In genomic region chr11:83789259-83789658, GRCm38 (mm10) we compare ENCODE assay signal across 9 mouse cellular contexts. TPM values are rescaled to one million over a fixed set of nuclear protein-coding genes. Genes with fewer than 3 reads are reported as not detected.
A peak's percentile ranks its signal among the peaks of the same experiment; 100 is the strongest.
DNase-seq lines count a peak whose midpoint lies in the region; ATAC-seq and TF ChIP-seq lines count a peak whose summit lies in the region.
"Had no signal": no experiment of that assay in that cellular context is flagged by ENCODE, and none has a peak within 500 bp of the region (broad histone marks: within the 10 kb centered on the region; RNA-seq: fewer than 3 reads in every experiment).

No protein-coding gene starts in this region.

- no peak for TF ChIP-seq POLR2A in kidney, adult 2 months (IDR thresholded peaks at IDR 0.05; ENCODE audit: low read depth, low read length)

- no peaks in the 10 kb centered on the region for H3K36me3 ChIP-seq in kidney, adult 2 months (ENCODE audit: control insufficient read depth, insufficient read depth, low read length)

- H3K27ac ChIP-seq in kidney, adult 2 months (ENCODE audit: insufficient read depth, low read depth, low read length): no peak overlapping the region

- H3K27me3 ChIP-seq in kidney, adult 2 months (replicated peaks; ENCODE audit: control insufficient read depth, insufficient read depth, low read length): no peaks in the 10 kb centered on the region

- intact Hi-C loops in heart, postnatal 25 days (cut with DNase I): loop anchor here (10.0 kb wide), 1 partner anchor 386 kb away; no protein-coding TSS in a partner anchor

- peaks cover 31% of the 10 kb centered on the region for H3K4me1 ChIP-seq in kidney, adult 2 months (ENCODE audit: control insufficient read depth, insufficient read depth, low read length)

- no peak for TF ChIP-seq CTCF in kidney, adult 2 months (conservative IDR thresholded peaks at IDR 0.05; ENCODE audit: insufficient read depth, insufficient read length, low read depth, low read length)

- no peak overlapping the region for H3K4me3 ChIP-seq in kidney, adult 2 months (ENCODE audit: insufficient read depth, low read depth, low read length)

- ATAC-seq in megakaryocyte progenitor cell, adult 5-6 weeks (replicated peaks; ENCODE audit: poor library complexity): peak; percentile 81
- ATAC-seq in frontal cortex, adult (ENCODE audit: low TSS enrichment): no peak

- 48% methylated on average over 13 of the region's 13 CpGs for WGBS in kidney, adult 2 months

- peak; percentile 46 for DNase-seq in kidney, adult 2 months
- DNase-seq in kidney, adult 8-10 months: no peak
- DNase-seq in adrenal gland, adult 18-20 months (ENCODE audit: low spot score in 2 of 2): peak; percentile 46 to 51
- peak; percentile 26 for DNase-seq in heart, postnatal 25 days (ENCODE audit: low spot score)
- DNase-seq in urinary bladder, postnatal 25 days (ENCODE audit: low spot score): peak; percentile 54
- no peak for DNase-seq in ovary, postnatal 10 days (ENCODE audit: low spot score)

RNA-seq across cellular contexts. Expression of gene Heatr6, which starts 35.8 kb away (rescaled TPM):
- polyA plus RNA-seq in kidney, adult 2 months (2012; rRNA removed): 10.9 and 12.0 TPM in 2 replicates
- 10 to 100 TPM; 12.3 to 14.0 TPM for total RNA-seq in adrenal gland, adult 18-20 months (2021)
- total RNA-seq in heart, postnatal 25 days (2021): 1 to 10 TPM; 5.3 to 5.9 TPM
- 15.6 and 17.5 TPM in 2 replicates for total RNA-seq in megakaryocyte progenitor cell, adult 5-6 weeks (2015)
- total RNA-seq in megakaryocyte progenitor cell, adult 5-6 weeks (2017): 13.7 and 16.2 TPM in 2 replicates

RNA-seq across cellular contexts. Expression of gene Wfdc21, which starts 42.5 kb away (rescaled TPM):
- polyA plus RNA-seq in kidney, adult 2 months (2012; rRNA removed): 0.77 and 1.9 TPM in 2 replicates
- under 1 TPM in 1 of 2 experiments, not detected in 1; 0.83 TPM for total RNA-seq in adrenal gland, adult 18-20 months (2021)
- total RNA-seq in heart, postnatal 25 days (2021): not detected
- 110 and 215 TPM in 2 replicates for total RNA-seq in megakaryocyte progenitor cell, adult 5-6 weeks (2015)
- 88.5 and 189 TPM in 2 replicates for total RNA-seq in megakaryocyte progenitor cell, adult 5-6 weeks (2017)
- total RNA-seq: left cerebral cortex, postnatal 25 days had no signal

Comparison
In these comparisons a context has a peak if more than half of its experiments do, and no peak if none do; other contexts are left out.
1. DNase-seq: peak in kidney, adult 2 months (single experiment), adrenal gland, adult 18-20 months (2 of 2), heart, postnatal 25 days (single experiment) and urinary bladder, postnatal 25 days (single experiment); none in kidney, adult 8-10 months (0 of 2) and ovary, postnatal 10 days (single experiment).
2. RNA of gene Wfdc21, which starts 42.5 kb away (total RNA-seq): 88.5 to 215 TPM in megakaryocyte progenitor cell, adult 5-6 weeks; 0.83 TPM in adrenal gland, adult 18-20 months and not detected in heart, postnatal 25 days; every median in the first group is over 10 times any median in the second.